Mouse (Mus musculus) ES-E14 (cell line): ENCODE results near the gene Cars2.

ENCODE experiments used
- CHD2 ChIP-seq: IDR thresholded peaks from 2 replicates; pipeline ENCODE4 v1.6.1; 2014; ENCODE audit warnings: mild to moderate bottlenecking, low read depth, low read length, inconsistent platforms
- MAFK ChIP-seq: IDR thresholded peaks from 2 replicates; pipeline ENCODE4 v1.6.1; 2014; ENCODE audit warnings: mild to moderate bottlenecking, low read depth, low read length, inconsistent platforms; ENCODE audit not compliant: insufficient read depth
- ZC3H11A ChIP-seq: IDR thresholded peaks from 2 replicates; pipeline ENCODE4 v1.6.1; 2012; ENCODE audit warnings: low read depth, mild to moderate bottlenecking, inconsistent platforms, low read length, borderline replicate concordance
- ZNF384 ChIP-seq: IDR thresholded peaks from 2 replicates; pipeline ENCODE4 v1.6.1; 2012; ENCODE audit warnings: low read depth, low read length, inconsistent platforms

- TF ChIP-seq CHD2: no peak
- TF ChIP-seq ZNF384: no peak
- TF ChIP-seq ZC3H11A: no peak
- TF ChIP-seq MAFK: no peak
These were observed 72.5 kb downstream of the Cars2 start, which contains the start of gene Rab20 for GRCm38 (mm10) chr8:11477811-11478761.
